Mouse (Mus musculus) layer of hippocampus, postnatal 25 days (tissue): Measurements from ENCODE around the gene Olfr994. TPM values are rescaled to one million over a fixed set of nuclear protein-coding genes. Genes with fewer than 3 reads are reported as not detected.

ENCODE experiments used
- DNase-seq, 2 experiments: peaks; one replicate each; pipeline ENCODE4 v3.0.0; 2022; ENCODE audit warnings: mixed read lengths in 2 of 2, low spot score in 1 of 2; ENCODE audit errors: extremely low spot score in 1 of 2
- total RNA-seq, 2 experiments: library from RNA; stranded (reverse); gene quantifications; 2 replicates each; pipeline ENCODE4 v1.2.3; 2021

The Olfr994 gene
- total RNA-seq, result not detected

GRCm38 (mm10) chr2:85436351-85436750 lies at the start of gene Olfr994:
Gene Olfr994, minus strand, starts transcription at chr2:85436451.
- DNase-seq, result no peak

GRCm38 (mm10) chr2:85466801-85467325 lies 30.6 kb upstream of the Olfr994 start:
- no peak for DNase-seq

- no peak for DNase-seq
Observed at GRCm38 (mm10) chr2:85443539-85443938, 7.3 kb upstream of the Olfr994 start, which contains the start of gene Olfr995. Gene Olfr995, minus strand, starts transcription at chr2:85443639.

GRCm38 (mm10) chr2:85442546-85442945 lies 6.3 kb upstream of the Olfr994 start:
- no peak for DNase-seq

- no peak for DNase-seq
Observed at GRCm38 (mm10) chr2:85425893-85426292, 10.4 kb downstream of the Olfr994 start.

- no peak for DNase-seq
Observed at GRCm38 (mm10) chr2:85414777-85415176, 21.5 kb downstream of the Olfr994 start, which contains the start of gene Olfr993. Gene Olfr993, minus strand, starts transcription at chr2:85414877.

- DNase-seq, result no peak
Observed at GRCm38 (mm10) chr2:85409369-85409768, 26.9 kb downstream of the Olfr994 start, which contains the start of gene Olfr992. Gene Olfr992, minus strand, starts transcription at chr2:85409469.

Other genes with a start within 250 kb of the Olfr994 start
- gene Lrrc55, start 239.3 kb downstream of the Olfr994 start, total RNA-seq, result 10 to 100 TPM; 15.0 to 19.1 TPM
- gene Olfr987, start 97.1 kb downstream of the Olfr994 start, total RNA-seq, result not detected
- gene Olfr988, start 73.2 kb downstream of the Olfr994 start, total RNA-seq, result not detected
- gene Olfr992, start 27.0 kb downstream of the Olfr994 start, total RNA-seq, result not detected
- gene Olfr993, start 21.6 kb downstream of the Olfr994 start, total RNA-seq, result not detected
- gene Olfr995, start 7.2 kb upstream of the Olfr994 start, total RNA-seq, result not detected
- gene 4833423E24Rik, start 82.6 kb upstream of the Olfr994 start, total RNA-seq, result under 1 TPM; 0.20 to 0.21 TPM
- gene Olfr996, start 142.8 kb upstream of the Olfr994 start, total RNA-seq, result not detected
- not detected for gene Olfr998, start 152.5 kb upstream of the Olfr994 start, total RNA-seq
- gene Olfr1000, start 175.5 kb upstream of the Olfr994 start, total RNA-seq, result not detected
- not detected for gene Olfr1002, start 214.3 kb upstream of the Olfr994 start, total RNA-seq
- not detected for gene Olfr154, start 228.0 kb upstream of the Olfr994 start, total RNA-seq
- not detected for gene Olfr1006, start 242.3 kb upstream of the Olfr994 start, total RNA-seq